Mouse (Mus musculus) MEL (cell line): ENCODE measurements around the gene Rbms3.

ENCODE experiments used
- CTCF ChIP-seq, 3 experiments: IDR thresholded peaks in 2 of 3; conservative IDR thresholded peaks in 1 of 3; 2 replicates each; pipeline ENCODE4 v1.5.1; 2011 to 2012; ENCODE audit warnings: low read length in 3 of 3, low read depth in 2 of 3, mild to moderate bottlenecking in 2 of 3, improper control_type of control experiment in 1 of 3, inconsistent platforms in 1 of 3, mixed read lengths in 1 of 3, moderate library complexity in 1 of 3; ENCODE audit not compliant: control insufficient read depth in 1 of 3, insufficient read depth in 1 of 3, poor library complexity in 1 of 3, severe bottlenecking in 1 of 3
- ELF1 ChIP-seq: IDR thresholded peaks from 2 replicates; pipeline ENCODE4 v1.6.1; 2014; ENCODE audit warnings: low read depth, mild to moderate bottlenecking, inconsistent platforms, low read length, improper control_type of control experiment, moderate library complexity
- NELFE ChIP-seq: IDR thresholded peaks from 2 replicates; pipeline ENCODE4 v1.6.1; 2011; ENCODE audit warnings: low read depth, low read length, improper control_type of control experiment
- USF2 ChIP-seq, 2 experiments: IDR thresholded peaks; 2 replicates each; pipeline ENCODE4 v1.6.1; 2011 to 2012; ENCODE audit warnings: improper control_type of control experiment in 2 of 2, low read length in 2 of 2, borderline replicate concordance in 1 of 2, inconsistent platforms in 1 of 2, low read depth in 1 of 2, mild to moderate bottlenecking in 1 of 2; ENCODE audit not compliant: insufficient read depth in 1 of 2
- ZC3H11A ChIP-seq: IDR thresholded peaks from 2 replicates; pipeline ENCODE4 v1.6.1; 2012; ENCODE audit warnings: low read depth, mild to moderate bottlenecking, inconsistent platforms, low read length, improper control_type of control experiment

DNA sequence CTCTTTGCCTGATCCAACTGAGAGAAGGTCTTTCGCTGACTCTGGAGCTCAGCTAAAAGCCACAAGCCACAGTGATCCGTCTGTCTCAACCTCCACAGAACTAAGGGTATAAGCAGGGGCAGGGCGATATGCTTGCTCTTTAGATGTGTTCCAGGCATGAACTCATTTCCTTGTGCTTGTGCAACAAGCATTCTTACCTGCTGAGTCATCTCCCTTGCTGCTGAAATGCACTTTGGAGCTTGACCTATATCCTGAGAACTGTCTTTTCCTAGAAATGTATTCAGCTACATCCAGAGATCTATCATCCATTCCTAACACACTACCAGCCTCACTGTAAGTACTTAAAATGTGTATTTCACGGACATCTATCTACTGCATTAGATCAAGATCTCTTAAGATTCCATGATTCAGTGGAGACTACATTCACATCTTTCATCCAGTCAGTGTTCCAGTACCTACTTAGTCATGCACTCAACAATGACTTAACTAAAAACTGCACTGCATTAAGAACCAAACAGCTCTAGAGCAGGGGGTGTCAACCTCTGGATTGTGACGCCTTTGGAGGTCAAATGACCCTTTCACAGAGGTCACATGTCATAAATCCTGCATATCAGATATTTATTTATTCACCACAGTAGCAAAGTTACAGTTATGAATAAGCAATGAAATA lies 58.4 kb downstream of the Rbms3 start:
- no peak for TF ChIP-seq USF2 (IDR thresholded peaks at IDR 0.05; ENCODE audit: borderline replicate concordance in 1 of 2, insufficient read depth in 1 of 2, low read depth in 1 of 2, low read length in 2 of 2)
- TF ChIP-seq ELF1 = no peak
- TF ChIP-seq CTCF (IDR thresholded peaks at IDR 0.05 in 2 of 3, conservative IDR thresholded peaks at IDR 0.05 in 1 of 3; ENCODE audit: control insufficient read depth in 1 of 3, insufficient read depth in 1 of 3, low read depth in 2 of 3, low read length in 3 of 3, poor library complexity in 1 of 3, severe bottlenecking in 1 of 3) = no peak
- no peak for TF ChIP-seq ZC3H11A
- no peak for TF ChIP-seq NELFE
